Mouse (Mus musculus): ENCODE results near the gene Olfr1501.
"Not testable (repeated sequence)": the region's sequence is repeated elsewhere in the genome, so short reads cannot be mapped to it uniquely, and the experiment has no call there.

GRCm38 (mm10) chr19:13805486-13805885 lies 45.0 kb downstream of the Olfr1501 start:
- not testable (repeated sequence) for TF ChIP-seq POLR2A (IDR thresholded peaks at IDR 0.05; ENCODE audit: borderline replicate concordance, extremely low read depth, low read depth, low read length); CTCF (IDR thresholded peaks at IDR 0.05; ENCODE audit: insufficient read depth, low read length)
